Mouse (Mus musculus): ENCODE measurements around the gene Sh3bp1. TPM values are rescaled to one million over a fixed set of nuclear protein-coding genes. Genes with fewer than 3 reads are reported as not detected.

Sh3bp1 gene
- polyA plus RNA-seq, 1 experiment = 27.2 TPM

DNA sequence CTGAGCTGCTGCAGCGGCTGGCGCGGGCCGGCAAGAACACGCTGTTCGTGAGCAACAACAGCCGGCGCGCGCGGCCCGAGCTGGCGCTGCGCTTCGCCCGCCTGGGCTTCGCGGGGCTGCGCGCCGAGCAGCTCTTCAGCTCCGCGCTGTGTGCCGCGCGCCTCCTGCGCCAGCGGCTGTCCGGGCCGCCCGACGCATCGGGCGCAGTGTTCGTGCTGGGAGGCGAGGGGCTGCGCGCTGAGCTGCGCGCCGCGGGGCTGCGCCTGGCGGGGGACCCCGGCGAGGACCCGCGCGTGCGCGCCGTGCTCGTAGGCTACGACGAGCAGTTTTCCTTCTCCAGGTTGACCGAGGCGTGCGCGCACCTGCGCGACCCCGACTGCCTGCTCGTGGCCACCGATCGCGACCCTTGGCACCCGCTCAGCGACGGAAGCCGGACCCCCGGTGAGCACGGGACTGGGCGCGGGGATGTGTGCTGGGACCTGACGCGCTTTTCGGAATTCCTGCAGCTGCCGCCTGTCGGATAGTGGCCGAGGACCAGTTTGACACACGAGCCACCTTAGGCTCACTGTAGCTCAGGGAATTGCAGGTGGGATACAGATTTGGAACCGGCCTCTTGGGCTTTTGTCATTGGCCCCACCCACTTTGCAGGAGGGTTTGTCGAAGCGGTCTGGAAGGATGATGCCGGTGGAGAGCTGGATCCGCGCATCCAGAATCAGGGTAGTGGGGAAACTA is 14.7 kb downstream of the Sh3bp1 start:
- DNase-seq (ENCODE audit: extremely low spot score in 1 of 2, low spot score in 1 of 2) = peak in 1 of 2 experiments; percentile 66

DNA sequence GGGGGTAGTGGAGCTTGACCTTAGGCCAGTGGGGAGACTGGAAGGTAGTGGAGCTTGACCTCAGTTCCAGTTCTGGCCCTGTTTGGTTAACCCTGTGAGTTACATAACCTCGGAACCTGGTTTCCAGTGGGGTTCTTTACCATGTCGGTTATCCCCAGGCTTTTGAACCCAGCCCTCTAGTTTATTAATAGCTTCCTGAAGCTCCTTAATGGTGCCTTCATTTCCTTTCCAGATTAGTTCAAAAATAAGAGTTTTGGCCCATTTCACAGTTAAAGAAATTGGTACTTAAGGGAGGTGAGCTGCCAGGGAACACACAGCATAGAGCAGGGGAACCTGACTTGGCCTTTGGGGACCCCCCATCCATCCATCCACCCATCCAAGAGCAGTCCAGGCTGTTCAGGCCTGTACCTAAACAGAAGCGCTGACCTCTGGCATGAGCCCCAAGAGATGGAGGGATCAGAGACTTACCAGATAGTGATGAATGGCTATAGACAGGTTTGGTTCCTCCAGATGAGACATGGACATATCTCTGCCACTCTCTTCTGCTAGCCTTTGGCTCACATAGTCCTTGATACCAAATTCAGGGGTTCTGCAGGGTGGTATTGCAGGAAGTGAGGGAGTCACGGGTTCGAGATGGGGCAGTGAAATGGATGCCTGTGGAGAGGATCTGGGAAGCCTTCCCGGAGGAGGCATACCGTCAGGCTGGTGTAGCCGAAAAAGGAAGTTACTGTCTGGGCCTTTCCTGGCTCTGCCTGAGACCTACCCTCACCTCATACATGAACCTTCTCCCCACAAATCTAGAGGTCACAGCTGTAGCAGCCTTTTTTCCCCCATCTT is 15.5 kb downstream of the Sh3bp1 start:
- DNase-seq (ENCODE audit: extremely low spot score in 1 of 2, low spot score in 1 of 2) = no peak

DNA sequence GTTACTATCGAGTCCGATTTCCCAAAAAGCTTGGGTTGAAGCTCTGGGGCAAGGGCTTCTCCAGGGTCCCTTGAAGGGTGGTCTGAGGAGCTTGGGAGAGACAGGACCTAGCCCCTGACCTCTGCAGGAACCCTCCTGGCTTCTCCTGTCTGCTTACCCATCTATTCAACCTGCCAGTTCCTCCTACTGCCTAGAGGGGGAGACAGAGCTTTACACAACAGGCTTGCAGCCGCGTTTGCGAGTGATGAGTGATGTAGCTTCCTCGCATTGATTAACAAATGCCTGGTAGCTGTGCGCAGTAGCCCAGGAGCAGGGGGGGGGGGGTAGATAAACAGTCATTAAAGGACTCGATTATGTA is 16.1 kb downstream of the Sh3bp1 start:
- peak; percentile 77 to 88 for DNase-seq (ENCODE audit: extremely low spot score in 1 of 2, low spot score in 1 of 2)

DNA sequence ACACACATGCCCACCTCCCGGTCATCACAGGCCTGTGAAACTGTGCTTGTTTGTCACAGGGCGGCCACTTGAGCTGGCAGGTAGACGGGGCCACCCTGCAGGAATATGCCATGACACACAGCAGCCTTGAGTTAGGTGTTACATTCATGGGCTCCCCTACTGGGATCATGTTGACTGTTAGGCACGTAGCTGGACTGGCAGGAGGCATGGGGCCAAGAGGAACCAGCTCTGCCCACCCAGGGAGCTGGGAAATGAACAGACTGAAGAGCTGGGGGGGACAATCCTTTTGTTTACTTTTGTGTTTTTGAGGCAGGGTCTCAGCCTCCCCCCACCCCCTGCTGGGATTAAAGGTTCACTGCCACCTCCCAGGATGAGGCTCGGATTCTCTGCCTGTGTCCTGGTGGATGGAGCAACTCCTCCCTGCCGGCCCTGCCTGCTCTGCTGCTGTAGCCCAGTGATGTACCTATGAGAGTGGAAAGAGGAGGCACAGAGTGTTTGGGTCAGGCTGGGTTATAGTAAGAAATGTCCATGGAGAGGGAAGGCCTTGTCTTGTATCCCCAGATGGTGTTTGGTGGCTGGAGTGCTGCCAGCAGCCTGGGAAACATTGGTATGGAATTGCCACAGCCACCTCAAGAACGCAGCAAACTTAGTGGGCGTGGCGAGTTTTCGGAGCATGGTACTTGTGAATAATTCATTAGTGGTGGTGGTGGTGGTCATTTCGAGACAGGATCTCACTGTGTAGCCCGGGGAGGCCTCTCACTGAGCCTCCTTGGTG is 16.7 kb downstream of the Sh3bp1 start:
- DNase-seq (ENCODE audit: extremely low spot score in 1 of 2, low spot score in 1 of 2) = peak in 1 of 2 experiments; percentile 57

DNA sequence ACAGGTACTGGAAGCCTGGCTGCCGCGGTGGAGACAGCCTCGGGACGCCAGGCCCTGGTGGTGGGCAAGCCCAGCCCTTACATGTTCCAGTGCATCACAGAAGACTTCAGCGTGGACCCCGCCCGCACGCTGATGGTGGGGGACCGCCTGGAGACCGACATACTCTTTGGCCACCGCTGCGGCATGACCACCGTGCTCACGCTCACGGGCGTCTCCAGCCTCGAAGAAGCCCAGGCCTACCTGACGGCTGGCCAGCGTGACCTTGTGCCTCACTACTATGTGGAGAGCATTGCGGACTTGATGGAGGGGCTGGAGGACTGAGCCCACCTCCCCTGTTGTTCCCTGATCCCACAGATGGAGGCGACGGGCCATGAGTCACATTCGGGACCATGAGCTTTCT is 18.6 kb downstream of the Sh3bp1 start:
- no peak for DNase-seq (ENCODE audit: extremely low spot score in 1 of 2, low spot score in 1 of 2)

DNA sequence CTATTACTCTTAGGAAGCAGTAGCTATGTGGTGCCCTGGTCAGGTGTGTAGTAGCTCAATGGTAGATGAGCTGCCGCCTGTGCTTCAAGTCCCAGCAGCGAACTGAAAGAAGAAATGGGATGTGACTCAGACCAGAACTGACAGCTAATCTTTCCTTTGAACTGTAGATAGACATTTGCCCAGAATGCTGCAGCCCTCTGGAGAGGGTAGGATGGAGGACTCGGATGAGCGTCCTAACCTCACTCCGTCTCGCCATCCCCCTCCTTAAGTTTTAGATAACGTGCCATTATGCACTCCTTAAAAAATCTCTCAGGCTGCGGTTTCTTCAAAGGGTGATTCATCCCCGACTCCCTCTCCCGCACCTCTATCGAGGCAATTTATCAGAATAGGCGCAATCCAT is 20.3 kb downstream of the Sh3bp1 start:
- DNase-seq (ENCODE audit: extremely low spot score in 1 of 2, low spot score in 1 of 2) = no peak

DNA sequence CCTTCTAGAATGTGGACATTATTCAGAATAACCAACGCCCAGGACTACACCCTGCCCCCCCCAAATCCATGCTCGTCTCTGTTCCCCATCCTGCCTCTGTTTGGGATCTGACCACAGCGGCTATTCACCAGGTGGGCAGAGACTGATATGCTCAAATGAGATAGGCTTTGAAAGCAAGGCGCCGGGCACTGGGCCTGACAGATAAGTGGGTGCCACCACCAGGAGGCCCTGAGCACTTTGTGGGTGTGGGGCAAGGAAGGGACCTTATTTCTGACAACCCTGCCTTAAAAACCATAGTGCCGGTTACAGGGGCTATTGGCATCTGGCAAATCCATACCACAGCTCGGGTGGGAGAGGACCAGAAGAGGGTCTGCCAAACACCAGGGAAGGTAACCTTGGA is 23.1 kb downstream of the Sh3bp1 start:
- no peak for DNase-seq (ENCODE audit: extremely low spot score in 1 of 2, low spot score in 1 of 2)

DNA sequence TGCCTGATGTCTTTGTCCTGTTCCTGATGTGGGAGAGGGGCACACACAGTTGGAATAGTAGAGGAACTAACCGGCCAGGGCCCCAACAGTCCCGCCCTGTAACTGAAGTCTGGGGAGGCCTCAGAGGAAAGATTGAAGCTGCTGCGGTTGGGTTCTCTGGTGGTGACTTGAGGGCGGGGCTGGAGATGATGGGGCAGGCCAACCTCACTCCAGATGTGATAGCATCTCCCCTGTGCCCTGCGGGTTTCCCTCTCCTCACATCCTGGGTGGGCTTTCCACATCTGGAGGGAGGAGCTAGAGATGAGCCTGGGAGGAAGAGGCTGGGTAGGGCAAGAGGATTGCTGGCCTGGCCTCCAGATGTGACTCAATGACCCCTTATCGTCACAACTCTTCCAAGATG is 24.0 kb downstream of the Sh3bp1 start:
- DNase-seq (ENCODE audit: extremely low spot score in 1 of 2, low spot score in 1 of 2) = no peak

DNA sequence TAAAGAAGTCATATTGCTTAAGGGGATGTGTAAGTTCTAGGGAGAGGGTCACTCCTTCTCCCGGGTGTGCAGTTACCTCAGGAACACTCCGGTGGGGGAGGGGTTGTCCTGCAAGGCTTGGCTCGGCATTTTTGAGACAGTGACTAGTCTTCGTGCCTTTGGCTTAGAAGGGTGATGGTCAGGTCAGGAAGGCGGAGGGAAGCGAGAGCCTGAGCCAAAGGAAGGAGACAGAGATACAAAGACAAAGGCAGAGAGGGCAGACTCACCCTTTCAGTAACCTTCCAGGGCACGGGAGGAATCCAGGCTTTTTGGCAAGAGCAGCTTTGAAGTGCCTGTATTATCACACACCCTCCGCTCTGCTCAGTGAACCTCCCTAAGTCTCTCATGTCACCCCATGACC is 25.6 kb downstream of the Sh3bp1 start:
- no peak for DNase-seq (ENCODE audit: extremely low spot score in 1 of 2, low spot score in 1 of 2)

DNA sequence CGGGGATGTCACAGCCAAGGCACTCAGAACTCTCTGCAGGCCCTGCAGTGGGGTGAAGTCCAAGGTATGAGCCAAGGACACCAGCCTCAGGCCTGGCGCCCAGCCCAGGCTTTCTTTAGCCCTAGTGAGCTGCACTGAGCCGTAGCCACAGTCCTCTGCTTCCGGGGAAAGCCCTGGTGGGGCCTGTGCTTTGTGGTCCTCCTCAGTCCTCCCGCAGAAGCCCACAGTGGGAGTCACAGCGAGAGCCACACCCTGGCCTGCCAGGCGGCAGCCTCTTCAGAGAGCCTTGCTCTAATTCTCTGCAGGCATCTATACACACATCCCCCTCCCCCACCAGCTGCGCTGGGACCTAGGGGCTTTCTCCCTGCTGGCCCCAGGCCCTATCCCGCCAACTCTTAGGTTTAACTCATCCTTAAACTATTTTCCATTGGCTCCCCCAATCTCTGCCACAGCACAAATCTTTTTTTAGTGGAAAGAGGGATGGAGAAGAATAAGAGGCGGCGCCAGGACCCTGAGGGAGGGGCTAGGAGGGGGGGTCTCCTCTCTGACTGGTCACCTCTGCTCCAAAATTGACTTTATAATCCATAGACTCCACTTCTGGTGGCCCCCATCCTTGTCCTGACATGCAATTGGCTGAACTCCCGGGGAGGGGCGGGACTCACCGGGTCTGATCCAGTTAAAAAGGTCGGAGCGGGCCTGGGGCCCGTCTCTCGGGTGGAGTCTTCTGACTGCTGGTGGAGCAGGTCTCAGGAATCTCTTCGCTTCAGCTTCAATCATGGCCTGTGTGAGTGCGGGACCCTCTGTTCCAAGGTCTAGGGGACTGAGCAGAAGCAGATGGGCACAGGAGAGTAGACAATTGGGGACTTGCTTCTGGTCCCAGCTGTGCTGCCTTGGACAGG is 26.7 kb downstream of the Sh3bp1 start, which contains the start of gene Lgals1:
Lgals1 (plus strand) TSS at position 705 of the 899 bp plus-strand sequence.
- peak in 1 of 2 experiments; percentile 55 for DNase-seq (ENCODE audit: extremely low spot score in 1 of 2, low spot score in 1 of 2)

DNA sequence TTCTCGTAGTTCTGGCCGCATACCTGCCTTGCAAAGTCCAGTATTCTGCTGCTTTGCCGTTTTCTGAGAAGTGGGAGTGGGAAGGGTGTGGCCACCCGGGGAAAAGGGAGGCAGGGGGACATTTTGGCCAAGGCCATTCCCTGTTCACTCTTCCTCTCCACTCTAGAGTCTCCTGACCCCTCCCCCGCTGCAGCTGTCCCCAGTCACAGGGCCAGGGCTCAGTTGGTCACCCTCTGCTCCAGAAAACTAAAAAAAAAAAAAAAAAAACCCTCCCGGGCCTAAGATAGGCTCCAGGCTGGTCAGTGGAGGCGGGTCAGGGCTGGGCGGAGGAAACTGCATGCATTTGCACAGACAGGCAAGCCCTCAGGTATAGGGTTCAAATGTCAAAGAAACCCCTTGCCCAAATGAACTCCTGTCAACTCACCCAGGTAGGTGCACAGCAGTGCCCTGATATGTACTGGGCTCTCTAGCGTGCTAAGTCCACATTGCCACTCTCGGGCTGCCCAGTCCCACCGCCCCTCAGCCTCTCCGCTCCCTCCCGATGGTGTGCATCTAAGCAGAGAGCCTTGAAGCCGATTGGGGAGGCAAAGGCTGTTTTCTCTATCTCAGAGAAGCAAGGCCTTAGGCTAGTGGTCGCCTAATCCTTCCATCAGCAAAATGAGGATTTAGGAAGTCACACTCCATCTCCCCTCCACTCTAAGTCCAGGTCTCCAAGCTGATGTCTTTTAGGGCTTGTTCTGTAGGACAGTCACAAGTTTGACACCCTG is 27.6 kb downstream of the Sh3bp1 start:
- DNase-seq (ENCODE audit: extremely low spot score in 1 of 2, low spot score in 1 of 2) = no peak

DNA sequence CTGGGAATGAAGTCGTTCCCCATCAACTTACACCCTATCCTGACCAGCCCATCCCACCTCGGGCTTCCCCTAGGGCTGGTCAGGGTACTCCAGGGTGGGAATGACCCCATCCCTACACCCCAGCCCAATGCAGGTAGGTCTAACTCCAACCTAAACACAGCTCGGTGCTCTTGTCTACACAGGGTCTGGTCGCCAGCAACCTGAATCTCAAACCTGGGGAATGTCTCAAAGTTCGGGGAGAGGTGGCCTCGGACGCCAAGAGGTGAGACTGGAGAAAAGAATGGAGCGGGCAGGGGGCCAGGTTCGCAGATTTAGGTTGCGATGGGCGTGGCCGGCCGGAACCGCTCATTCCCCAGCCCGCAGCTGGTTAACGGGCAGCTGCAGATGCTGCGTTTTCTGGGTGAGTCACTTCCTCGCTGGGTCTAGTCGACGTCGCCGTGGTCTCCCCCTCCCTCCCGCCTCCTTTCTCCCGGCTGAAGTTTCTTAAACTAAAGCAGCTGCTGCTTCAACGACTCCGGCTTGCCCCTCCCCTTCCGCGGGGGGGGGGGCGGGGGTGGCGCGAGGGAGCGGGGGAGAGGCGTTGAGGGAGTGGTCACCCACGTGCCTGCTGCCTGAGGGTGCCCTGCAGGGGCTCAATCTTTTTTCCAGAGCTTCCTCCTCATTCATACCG is 28.4 kb downstream of the Sh3bp1 start:
- DNase-seq (ENCODE audit: extremely low spot score in 1 of 2, low spot score in 1 of 2) = peak in 1 of 2 experiments; percentile 58

DNA sequence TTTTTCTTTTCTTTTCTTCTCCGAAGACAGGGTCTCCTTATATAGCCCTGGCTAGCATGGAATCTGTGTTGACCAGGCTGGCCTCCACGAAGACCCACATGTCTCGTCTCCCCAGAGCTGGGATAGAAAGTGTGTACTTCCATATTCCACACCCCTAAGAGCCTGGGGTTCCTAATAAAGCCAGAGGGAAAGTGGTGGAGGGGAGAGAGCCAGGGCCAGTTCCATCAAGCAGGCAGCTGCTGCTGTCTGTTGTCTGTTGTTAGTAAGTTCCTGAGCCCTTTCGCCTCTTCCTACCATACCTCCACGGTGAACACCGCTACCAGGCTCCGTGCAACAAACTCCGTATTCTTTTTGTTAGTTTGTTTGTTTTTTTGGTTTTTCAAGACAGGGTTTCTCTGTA is 29.0 kb downstream of the Sh3bp1 start:
- no peak for DNase-seq (ENCODE audit: extremely low spot score in 1 of 2, low spot score in 1 of 2)

DNA sequence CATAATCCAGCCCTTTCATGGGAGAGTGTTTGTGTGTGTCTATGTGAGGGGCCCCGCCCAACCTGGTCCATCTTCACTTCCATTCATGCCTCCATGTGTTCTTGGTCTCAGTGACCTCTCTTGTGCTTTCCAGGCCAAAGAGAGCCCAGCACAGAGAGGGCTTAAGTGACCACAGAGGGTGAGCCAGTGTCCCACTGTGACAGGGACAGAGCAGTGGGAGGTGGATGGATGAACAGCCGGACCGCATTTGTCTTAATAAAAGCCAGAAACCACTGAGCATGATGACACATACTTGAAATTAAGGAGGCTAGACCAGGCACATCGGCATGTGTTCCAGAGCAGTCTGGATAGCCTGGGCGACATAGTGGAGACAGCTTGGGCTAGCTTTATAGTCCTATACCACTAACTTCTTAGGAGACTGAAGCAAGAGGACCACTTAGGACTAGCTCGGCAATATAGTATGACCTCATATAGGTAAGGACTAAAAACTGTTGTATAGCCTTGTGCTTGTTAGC is 30.7 kb downstream of the Sh3bp1 start:
- DNase-seq (ENCODE audit: extremely low spot score in 1 of 2, low spot score in 1 of 2) = no peak

DNA sequence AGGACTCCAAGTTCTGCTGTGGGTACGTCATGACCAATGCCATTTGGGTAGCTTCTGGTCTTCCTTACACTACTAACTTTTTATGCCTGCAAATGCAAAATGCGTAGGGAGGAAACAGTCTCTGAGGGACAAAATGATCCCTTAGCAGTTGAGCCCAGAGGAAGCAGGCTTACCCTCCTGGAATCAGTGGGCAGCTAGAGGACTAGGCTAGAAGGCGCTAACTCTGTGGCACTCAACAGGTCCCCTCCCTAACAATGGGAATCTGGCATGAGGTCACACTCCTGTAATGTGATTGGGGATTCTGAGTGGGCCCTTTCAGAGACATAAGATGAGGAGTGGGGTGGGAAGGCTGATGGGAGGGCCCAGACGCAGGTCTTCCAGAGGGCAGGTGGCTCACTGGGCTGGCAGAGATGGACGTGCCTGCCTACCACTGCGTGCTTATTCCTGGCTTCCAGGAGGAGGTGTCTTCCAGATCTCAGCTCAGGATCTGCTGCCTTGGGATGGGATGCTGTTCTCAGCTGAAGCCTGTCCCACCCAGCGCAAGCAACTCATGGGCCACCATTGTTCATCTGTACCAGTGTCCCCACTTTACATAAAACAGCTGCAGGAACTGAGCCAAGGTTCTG is 31.3 kb downstream of the Sh3bp1 start:
- no peak for DNase-seq (ENCODE audit: extremely low spot score in 1 of 2, low spot score in 1 of 2)

DNA sequence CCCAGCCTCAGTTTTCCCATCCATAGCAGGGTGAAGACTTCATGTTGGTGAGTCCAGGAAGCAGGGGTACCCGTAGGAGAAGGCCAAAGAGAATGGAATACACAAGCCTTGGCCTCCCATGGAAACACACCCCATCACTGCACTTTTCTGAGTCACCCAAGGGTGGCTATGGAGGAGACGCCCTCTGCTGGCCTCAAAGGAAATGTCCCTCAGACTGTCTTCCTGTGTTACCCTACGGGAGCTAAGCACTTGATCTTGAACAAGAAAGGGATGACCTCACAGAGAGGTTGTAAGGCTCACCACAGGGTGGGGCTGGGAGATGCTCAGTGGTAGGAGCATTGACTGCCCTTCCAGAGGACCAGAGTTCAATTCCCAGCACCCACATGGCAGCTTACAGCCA is 32.0 kb downstream of the Sh3bp1 start:
- DNase-seq (ENCODE audit: extremely low spot score in 1 of 2, low spot score in 1 of 2) = peak in 1 of 2 experiments; percentile 54

DNA sequence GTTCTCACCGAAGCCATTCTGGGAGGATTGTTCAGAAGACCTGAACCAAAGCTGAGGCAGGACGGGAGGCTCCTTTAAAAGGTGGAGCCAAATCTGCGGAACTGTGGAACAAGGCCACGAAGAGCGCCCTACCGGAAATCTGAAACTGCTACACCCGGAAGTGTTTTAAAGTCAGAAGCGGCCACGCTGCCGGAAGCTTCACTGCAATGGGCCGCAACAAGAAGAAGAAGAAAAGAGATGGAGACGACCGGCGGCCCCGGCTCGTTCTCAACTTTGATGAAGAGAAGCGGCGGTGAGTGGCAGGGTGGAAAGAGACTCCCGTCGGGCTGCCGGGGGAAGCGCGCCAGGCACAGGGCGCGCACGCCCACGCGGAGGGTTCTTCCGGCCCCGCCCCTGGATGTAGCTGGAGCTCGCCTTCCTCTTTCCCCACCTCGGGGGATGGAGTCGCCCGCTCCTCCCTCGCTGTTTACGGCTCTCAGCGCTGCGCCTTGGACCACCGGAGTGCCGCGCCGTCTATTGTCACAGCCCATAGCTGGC is 35.3 kb downstream of the Sh3bp1 start, which contains the start of gene Nol12:
Nol12 (plus strand) TSS at position 150 of the 537 bp plus-strand sequence.
- peak; percentile 78 to 93 for DNase-seq (ENCODE audit: extremely low spot score in 1 of 2, low spot score in 1 of 2)

DNA sequence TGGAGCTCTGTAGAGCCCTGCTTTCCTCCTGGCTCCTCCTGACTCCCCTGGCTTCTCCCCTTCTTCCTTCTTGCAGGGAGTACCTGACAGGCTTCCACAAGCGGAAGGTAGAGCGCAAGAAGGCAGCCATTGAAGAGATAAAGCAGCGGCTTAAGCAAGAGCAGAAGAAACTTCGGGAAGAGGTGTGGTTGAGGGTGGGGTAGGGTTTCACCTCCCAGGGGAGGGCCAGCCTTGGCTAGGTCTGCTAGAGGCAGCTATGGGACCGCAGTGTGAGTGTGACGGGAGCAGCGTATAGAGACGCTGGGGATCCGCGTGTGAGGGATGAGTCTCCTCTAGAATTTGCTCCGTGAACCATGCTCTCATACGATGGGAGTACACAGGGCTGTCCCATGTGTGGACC is 36.8 kb downstream of the Sh3bp1 start:
- DNase-seq (ENCODE audit: extremely low spot score in 1 of 2, low spot score in 1 of 2) = no peak

All from frontal cortex, adult 2 months (tissue).